Mouse (Mus musculus) ES-E14 (cell line): ENCODE results near the gene Rbm48. TPM values are rescaled to one million over a fixed set of nuclear protein-coding genes. Genes with fewer than 3 reads are reported as not detected.

ENCODE experiments used
- DNase-seq: peaks from one replicate; pipeline ENCODE4 v3.0.0-alpha.2; 2013; ENCODE audit warnings: low read depth, low spot score
- H3K27ac ChIP-seq: 2 replicates; pipeline ENCODE4 v1.5.1; 2012; ENCODE audit warnings: low read depth, mild to moderate bottlenecking, low read length, moderate library complexity, mixed read lengths; ENCODE audit not compliant: poor library complexity, insufficient read depth, severe bottlenecking
- H3K36me3 ChIP-seq: 2 replicates; pipeline ENCODE4 v1.6.1; 2012; ENCODE audit warnings: mild to moderate bottlenecking, low read length, moderate library complexity, mixed read lengths; ENCODE audit not compliant: control insufficient read depth, poor library complexity, insufficient read depth, severe bottlenecking
- H3K4me1 ChIP-seq, 2 experiments: fragments of 150-350 bp in 1 of 2; sonication (generic) in 1 of 2; 2 replicates each; pipeline ENCODE4 v1.6.1; 2012; ENCODE audit warnings: low read length in 2 of 2, mild to moderate bottlenecking in 1 of 2, mixed read lengths in 1 of 2; ENCODE audit not compliant: control insufficient read depth in 2 of 2, insufficient read depth in 2 of 2, poor library complexity in 1 of 2
- H3K4me3 ChIP-seq, 2 experiments: fragments of 150-350 bp in 1 of 2; sonication (generic) in 1 of 2; 2 replicates each; pipeline ENCODE4 v1.5.1; 2012; ENCODE audit warnings: low read length in 2 of 2, low read depth in 1 of 2, mild to moderate bottlenecking in 1 of 2, mixed read lengths in 1 of 2; ENCODE audit not compliant: insufficient read depth in 1 of 2, poor library complexity in 1 of 2, severe bottlenecking in 1 of 2
- H3K9ac ChIP-seq: 2 replicates; pipeline ENCODE4 v1.6.1; 2012; ENCODE audit warnings: low read depth, mild to moderate bottlenecking, low read length, mixed read lengths; ENCODE audit not compliant: poor library complexity, insufficient read depth, severe bottlenecking
- H3K9me3 ChIP-seq: fragments of 150-350 bp; sonication (generic); 2 replicates; pipeline ENCODE4 v1.6.1; 2012; ENCODE audit warnings: low read depth, mild to moderate bottlenecking, low read length; ENCODE audit not compliant: control insufficient read depth, insufficient read depth
- CHD2 ChIP-seq: IDR thresholded peaks from 2 replicates; pipeline ENCODE4 v1.6.1; 2014; ENCODE audit warnings: mild to moderate bottlenecking, low read depth, low read length, inconsistent platforms
- HCFC1 ChIP-seq: IDR thresholded peaks from 2 replicates; pipeline ENCODE4 v1.6.1; 2012; ENCODE audit warnings: low read length, inconsistent platforms, borderline replicate concordance; ENCODE audit not compliant: insufficient read depth
- MAFK ChIP-seq: IDR thresholded peaks from 2 replicates; pipeline ENCODE4 v1.6.1; 2014; ENCODE audit warnings: mild to moderate bottlenecking, low read depth, low read length, inconsistent platforms; ENCODE audit not compliant: insufficient read depth
- ZC3H11A ChIP-seq: IDR thresholded peaks from 2 replicates; pipeline ENCODE4 v1.6.1; 2012; ENCODE audit warnings: low read depth, mild to moderate bottlenecking, inconsistent platforms, low read length, borderline replicate concordance
- ZNF384 ChIP-seq: IDR thresholded peaks from 2 replicates; pipeline ENCODE4 v1.6.1; 2012; ENCODE audit warnings: low read depth, low read length, inconsistent platforms
- in situ Hi-C, 2 experiments: fragments of 600-800 bp; cut with MboI; formaldehyde crosslinking; loops; one replicate each; pipeline ENCODE4 v1.15.1; 2025; ENCODE audit warnings: low sequenced_read_pairs in 2 of 2, inconsistent platforms in 1 of 2; ENCODE audit not compliant: unreplicated experiment in 2 of 2
- total RNA-seq: library from RNA; depleted of rRNA; stranded (reverse); fragments of 300-350 nt; gene quantifications from 2 replicates; pipeline ENCODE4 v1.2.3, GENCODE M21; 2012; rRNA removed

Gene Rbm48
- total RNA-seq: 21.9 and 25.0 TPM in 2 replicates

DNA sequence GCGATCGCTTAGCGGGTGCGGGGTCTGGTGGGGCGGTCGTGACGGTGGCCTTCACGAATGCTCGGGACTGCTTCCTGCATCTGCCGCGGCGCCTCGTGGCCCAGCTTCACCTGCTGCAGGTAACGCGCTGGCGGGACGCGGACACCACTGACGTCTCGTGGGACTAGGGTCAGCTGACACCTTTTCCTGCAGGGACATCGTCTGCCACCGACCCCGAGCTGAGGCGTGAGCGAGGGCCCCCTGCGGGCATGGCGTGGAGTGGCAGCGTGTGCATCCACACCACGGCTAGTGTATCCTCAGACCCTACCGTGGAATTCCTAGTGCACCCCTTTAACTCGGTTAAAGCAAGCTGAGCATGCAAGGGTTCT, at the start of gene Rbm48:
Gene Rbm48, minus strand, starts transcription at position 187 of the 368 bp plus-strand sequence.
- no peak for TF ChIP-seq ZC3H11A
- TF ChIP-seq MAFK: no peak
- TF ChIP-seq CHD2: no peak; the same call in 1 of the 2 replicates
- TF ChIP-seq HCFC1: no peak
- no peak for TF ChIP-seq ZNF384
- peak within 1 kb of the TSS; percentile 26; the same call in 1 of the 2 replicates for H3K27ac ChIP-seq
- in situ Hi-C loops: no loop called here

DNA sequence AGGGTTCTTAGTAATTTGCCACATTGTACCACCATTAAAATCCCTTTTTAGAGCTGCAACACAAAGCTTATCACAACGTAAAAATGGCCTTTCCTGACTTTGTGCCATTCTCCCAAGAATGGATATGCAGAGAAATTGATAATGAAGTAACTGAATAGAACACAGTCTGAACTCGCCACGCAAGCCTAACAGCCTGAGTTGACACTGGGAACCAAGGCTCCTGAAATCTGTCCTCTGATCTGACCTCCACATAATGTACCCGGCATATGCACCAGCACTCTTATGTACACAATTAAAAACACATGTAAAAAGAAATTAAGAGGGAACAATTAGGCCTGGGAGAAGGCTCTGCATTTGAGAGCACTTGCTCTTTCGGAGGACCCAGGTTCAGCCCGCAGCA, 48.9 kb upstream of the Rbm48 start:
- TF ChIP-seq HCFC1 (no peak), MAFK (no peak), ZNF384 (no peak), CHD2 (no peak), ZC3H11A (no peak)
- no peaks in the 10 kb centered on the region for H3K9me3 ChIP-seq
- H3K36me3 ChIP-seq: peaks cover 17% of the 10 kb centered on the region
- H3K4me3 ChIP-seq: no peak overlapping the region
- in situ Hi-C loops: no loop called here
- no peak overlapping the region for H3K9ac ChIP-seq
- no peaks in the 10 kb centered on the region for H3K4me1 ChIP-seq
- DNase-seq: no peak
- no peak overlapping the region for H3K27ac ChIP-seq

More for the DNA sequence above, at the start of gene Rbm48:
- Histone ChIP-seq H3K4me3 (peak within 1 kb of the TSS; percentile 73 to 94), H3K9ac (peak within 1 kb of the TSS; percentile 89), H3K9me3 (no peaks in the 10 kb centered on the region), H3K36me3 (peaks cover 3% of the 10 kb centered on the region; the same call in 1 of the 2 replicates), H3K4me1 (peaks cover 0 to 2% of the 10 kb centered on the region in 2 experiments; a peak in 1 of 4 replicates)
- peak; percentile 64 for DNase-seq

GRCm38 (mm10) chr5:3644621-3645020, 48.2 kb upstream of the Rbm48 start:
- Histone ChIP-seq H3K9ac (no peak overlapping the region), H3K4me3 (no peak overlapping the region), H3K4me1 (no peaks in the 10 kb centered on the region), H3K36me3 (peaks cover 19% of the 10 kb centered on the region), H3K9me3 (no peaks in the 10 kb centered on the region), H3K27ac (no peak overlapping the region)
- TF ChIP-seq MAFK: no peak
- TF ChIP-seq HCFC1: no peak
- TF ChIP-seq ZC3H11A: no peak
- TF ChIP-seq CHD2: no peak
- no peak for TF ChIP-seq ZNF384
- no peak for DNase-seq
- in situ Hi-C loops: no loop called here

DNA sequence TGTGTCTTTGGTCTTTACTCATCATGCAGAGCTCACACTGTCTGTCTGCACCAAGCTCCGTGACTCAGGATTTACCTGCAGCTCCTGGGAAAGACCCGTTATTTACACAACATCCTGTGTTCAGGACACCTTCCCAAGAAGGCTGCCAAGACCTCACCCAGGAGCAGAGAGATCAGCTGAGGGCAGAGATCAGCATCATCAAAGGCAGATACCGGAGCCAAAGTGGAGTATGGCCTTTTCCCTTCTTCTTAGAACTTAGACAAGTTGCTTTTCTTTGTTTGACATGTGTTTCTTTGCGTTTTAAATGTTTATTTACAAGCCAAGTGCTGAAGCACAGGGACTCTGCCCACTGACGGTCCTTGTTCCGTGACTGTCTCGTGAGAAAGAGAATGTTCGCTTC, 38.9 kb upstream of the Rbm48 start:
- TF ChIP-seq MAFK (no peak), HCFC1 (no peak), ZNF384 (no peak), ZC3H11A (no peak), CHD2 (no peak)
- in situ Hi-C loops: no loop called here
- Histone ChIP-seq H3K27ac (no peak overlapping the region), H3K4me1 (no peaks in the 10 kb centered on the region), H3K36me3 (peaks cover 1% of the 10 kb centered on the region; the same call in 1 of the 2 replicates), H3K9ac (no peak overlapping the region), H3K4me3 (no peak overlapping the region), H3K9me3 (no peaks in the 10 kb centered on the region)
- no peak for DNase-seq

GRCm38 (mm10) chr5:3633951-3634350, 37.6 kb upstream of the Rbm48 start:
- Histone ChIP-seq H3K4me1 (peaks cover 0 to 2% of the 10 kb centered on the region in 2 experiments; a peak in 1 of 4 replicates), H3K9me3 (no peaks in the 10 kb centered on the region), H3K36me3 (no peaks in the 10 kb centered on the region), H3K27ac (no peak overlapping the region), H3K4me3 (0 out of 4 replicates have a peak overlapping the region, but pooled peaks of 1 of the 2 experiments have one; percentile 30), H3K9ac (no peak overlapping the region)
- no peak for TF ChIP-seq MAFK
- TF ChIP-seq CHD2: no peak
- TF ChIP-seq ZC3H11A: 0 out of 2 replicates have a peak, but pooled peaks have one; percentile 31
- TF ChIP-seq ZNF384: no peak
- DNase-seq: no peak
- in situ Hi-C loops: no loop called here
